Mouse (Mus musculus) hindbrain, embryonic 11.5 days (tissue): ENCODE data around the gene Mrgprb5. TPM values are rescaled to one million over a fixed set of nuclear protein-coding genes. Genes with fewer than 3 reads are reported as not detected.

Experiments used
- polyA plus RNA-seq: library from polyadenylated mRNA; unstranded; fragments of >200 nt; fragmentation: Nextera tagmentation; extraction: Ambion mirVana; gene quantifications from 2 replicates; pipeline ENCODE4 v1.2.1, GENCODE M21; 2014

Gene Mrgprb5
- polyA plus RNA-seq, 1 experiment from 2014 or later = not detected

Other genes with a start within 250 kb of the Mrgprb5 start
- gene Mrgpra4, start 186.9 kb downstream of the Mrgprb5 start, polyA plus RNA-seq = not detected in 2 replicates
- gene Mrgprx1, start 141.4 kb downstream of the Mrgprb5 start, polyA plus RNA-seq = not detected in 2 replicates
- not detected in 2 replicates for gene Mrgprb4, start 30.3 kb upstream of the Mrgprb5 start, polyA plus RNA-seq
- gene Mrgprb8, start 219.5 kb upstream of the Mrgprb5 start, polyA plus RNA-seq = not detected in 2 replicates